Mouse (Mus musculus) heart, embryonic 13.5 days (tissue): ENCODE results near the gene Cblc. TPM values are rescaled to one million over a fixed set of nuclear protein-coding genes. Genes with fewer than 3 reads are reported as not detected.

Experiments used
- ATAC-seq: fragments of 200-750 bp; cut with Nextera tagmentation; 2 replicates; pipeline ENCODE4 v1.8.0; 2017; ENCODE audit warnings: moderate TSS enrichment; ENCODE audit not compliant: insufficient number of reproducible peaks, low FRiP score, low TSS enrichment; ENCODE audit errors: extremely low read depth
- H3K27ac ChIP-seq: fragments of 300-500 bp; sonication (generic); replicated peaks from 2 replicates; pipeline ENCODE4 v1.5.1; 2015; ENCODE audit warnings: moderate library complexity, mild to moderate bottlenecking, inconsistent platforms
- H3K27me3 ChIP-seq: fragments of 300-500 bp; sonication (generic); replicated peaks from 2 replicates; pipeline ENCODE4 v1.6.1; 2015; ENCODE audit warnings: mild to moderate bottlenecking, inconsistent platforms
- H3K36me3 ChIP-seq: fragments of 300-500 bp; sonication (generic); 2 replicates; pipeline ENCODE4 v1.6.1; 2015; ENCODE audit warnings: mild to moderate bottlenecking, inconsistent platforms
- H3K4me1 ChIP-seq: fragments of 300-500 bp; sonication (generic); 2 replicates; pipeline ENCODE4 v1.6.1; 2015; ENCODE audit warnings: inconsistent platforms
- H3K4me2 ChIP-seq: fragments of 300-500 bp; sonication (generic); 2 replicates; pipeline ENCODE4 v1.6.1; 2015; ENCODE audit warnings: inconsistent platforms, mild to moderate bottlenecking, moderate library complexity
- H3K4me3 ChIP-seq: fragments of 300-500 bp; sonication (generic); 2 replicates; pipeline ENCODE4 v1.5.1; 2015; ENCODE audit warnings: moderate library complexity, mild to moderate bottlenecking, inconsistent platforms
- H3K9ac ChIP-seq: fragments of 300-500 bp; sonication (generic); 2 replicates; pipeline ENCODE4 v1.6.1; 2015; ENCODE audit warnings: inconsistent platforms, mild to moderate bottlenecking, moderate library complexity
- H3K9me3 ChIP-seq: fragments of 300-500 bp; sonication (generic); 2 replicates; pipeline ENCODE4 v1.6.1; 2016; ENCODE audit warnings: inconsistent platforms
- WGBS: fragments of 180-500 bp; shearing (Covaris S2); methylation state at CpG from one replicate; pipeline ENCODE4 v1.1.7; 2015; ENCODE audit warnings: mixed read lengths; 5-methylcytosine and 5-hydroxymethylcytosine counted together
- polyA plus RNA-seq: library from polyadenylated mRNA; unstranded; fragments of >200 nt; fragmentation: Nextera tagmentation; extraction: Ambion mirVana; gene quantifications from 2 replicates; pipeline ENCODE4 v1.2.1, GENCODE M21; 2015

The Cblc gene
- polyA plus RNA-seq, 1 experiment from 2014 or later = 0.59 TPM

DNA sequence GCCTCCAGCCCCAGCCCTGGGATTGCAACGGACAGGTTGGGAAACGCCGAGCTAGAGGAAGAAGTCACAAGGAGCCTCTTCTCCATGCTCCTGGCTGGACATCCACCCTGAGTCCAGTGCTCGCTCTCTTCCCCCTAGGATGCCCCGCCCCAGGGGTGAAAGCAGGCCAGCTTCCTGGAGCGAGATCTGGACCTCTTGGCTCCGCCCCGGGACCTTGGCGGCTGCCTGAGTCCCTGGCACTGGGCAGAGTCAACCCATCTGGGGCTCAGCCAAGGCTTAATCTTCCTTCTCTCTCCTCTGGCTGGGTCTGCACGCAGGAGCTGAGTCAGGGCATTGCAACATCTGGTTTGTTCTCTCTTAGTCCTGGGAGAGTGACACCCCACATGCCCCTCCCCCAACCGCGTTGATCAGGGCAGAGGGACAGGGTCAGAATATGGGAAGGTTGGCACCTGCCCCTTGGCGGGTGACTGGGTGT, 34.1 kb upstream of the Cblc start:
- H3K36me3 ChIP-seq = no peaks in the 10 kb centered on the region
- no peak overlapping the region for H3K4me3 ChIP-seq
- WGBS = 26% methylated on average over 13 of the region's 13 CpGs
- H3K4me1 ChIP-seq = peaks cover 13% of the 10 kb centered on the region
- peak overlapping the region; percentile 59; the same call in 1 of the 2 replicates for H3K9ac ChIP-seq
- H3K9me3 ChIP-seq = 0 out of 2 replicates have a peak, but pooled peaks cover 2% of the 10 kb centered on the region
- ATAC-seq = peak; percentile 62; the same call in 1 of the 2 replicates
- no peak overlapping the region for H3K27ac ChIP-seq
- H3K27me3 ChIP-seq = peaks cover 18% of the 10 kb centered on the region; the same call in 1 of the 2 replicates
- peak overlapping the region; percentile 33 for H3K4me2 ChIP-seq

DNA sequence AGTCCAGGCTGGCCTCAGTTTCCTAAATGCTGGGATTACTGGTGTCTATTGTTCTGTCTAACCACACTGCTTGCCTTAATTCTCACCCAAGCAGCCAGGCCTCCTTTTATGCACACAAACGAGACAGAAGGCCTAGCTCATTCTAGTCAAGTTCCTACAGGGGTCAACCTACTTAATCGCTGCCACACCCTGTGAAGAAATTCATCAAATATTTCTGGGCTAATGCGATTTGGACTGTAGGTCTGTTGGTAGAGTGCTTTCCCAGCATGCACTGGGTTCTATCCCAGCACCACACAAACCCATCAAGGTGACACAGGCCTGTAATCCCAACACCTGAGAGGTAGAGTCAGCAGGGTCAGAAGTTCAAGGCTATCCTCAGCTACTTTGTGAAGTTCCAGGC, 33.1 kb upstream of the Cblc start:
- 71% methylated on average over 3 of the region's 3 CpGs for WGBS
- H3K4me2 ChIP-seq = no peak overlapping the region
- H3K4me1 ChIP-seq = peaks cover 14% of the 10 kb centered on the region
- H3K36me3 ChIP-seq = no peaks in the 10 kb centered on the region
- H3K4me3 ChIP-seq = no peak overlapping the region
- no peak overlapping the region for H3K9ac ChIP-seq
- no peak for ATAC-seq
- 0 out of 2 replicates have a peak, but pooled peaks cover 2% of the 10 kb centered on the region for H3K9me3 ChIP-seq
- no peak overlapping the region for H3K27ac ChIP-seq
- peaks cover 18% of the 10 kb centered on the region; the same call in 1 of the 2 replicates for H3K27me3 ChIP-seq

DNA sequence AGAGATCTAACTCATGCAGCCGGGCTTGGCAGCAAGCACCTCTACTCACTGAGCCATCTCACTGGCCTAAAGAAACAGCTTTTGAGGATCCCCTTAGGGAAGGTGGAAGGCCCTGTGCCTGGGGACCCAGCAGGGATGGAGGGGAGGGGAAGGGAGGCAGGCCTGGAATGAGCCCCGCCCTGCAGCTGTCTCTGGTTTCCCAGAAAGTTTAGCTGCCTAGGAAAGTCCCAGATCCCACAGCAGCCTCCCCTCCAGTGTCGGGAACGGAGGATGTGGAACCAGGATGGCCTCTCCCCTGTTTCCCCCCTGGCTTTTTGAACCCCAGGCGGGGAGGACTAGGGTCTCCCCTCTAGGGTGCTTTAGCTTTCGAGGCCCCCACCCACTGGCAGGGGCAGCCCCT, 30.1 kb upstream of the Cblc start:
- H3K9me3 ChIP-seq = 0 out of 2 replicates have a peak, but pooled peaks cover 2% of the 10 kb centered on the region
- H3K4me2 ChIP-seq = no peak overlapping the region
- H3K4me3 ChIP-seq = no peak overlapping the region
- no peak for ATAC-seq
- no peaks in the 10 kb centered on the region for H3K36me3 ChIP-seq
- no peak overlapping the region for H3K9ac ChIP-seq
- H3K27ac ChIP-seq = no peak overlapping the region
- H3K4me1 ChIP-seq = peaks cover 42% of the 10 kb centered on the region
- H3K27me3 ChIP-seq = peaks cover 28% of the 10 kb centered on the region
- WGBS = 41% methylated on average over 6 of the region's 6 CpGs

DNA sequence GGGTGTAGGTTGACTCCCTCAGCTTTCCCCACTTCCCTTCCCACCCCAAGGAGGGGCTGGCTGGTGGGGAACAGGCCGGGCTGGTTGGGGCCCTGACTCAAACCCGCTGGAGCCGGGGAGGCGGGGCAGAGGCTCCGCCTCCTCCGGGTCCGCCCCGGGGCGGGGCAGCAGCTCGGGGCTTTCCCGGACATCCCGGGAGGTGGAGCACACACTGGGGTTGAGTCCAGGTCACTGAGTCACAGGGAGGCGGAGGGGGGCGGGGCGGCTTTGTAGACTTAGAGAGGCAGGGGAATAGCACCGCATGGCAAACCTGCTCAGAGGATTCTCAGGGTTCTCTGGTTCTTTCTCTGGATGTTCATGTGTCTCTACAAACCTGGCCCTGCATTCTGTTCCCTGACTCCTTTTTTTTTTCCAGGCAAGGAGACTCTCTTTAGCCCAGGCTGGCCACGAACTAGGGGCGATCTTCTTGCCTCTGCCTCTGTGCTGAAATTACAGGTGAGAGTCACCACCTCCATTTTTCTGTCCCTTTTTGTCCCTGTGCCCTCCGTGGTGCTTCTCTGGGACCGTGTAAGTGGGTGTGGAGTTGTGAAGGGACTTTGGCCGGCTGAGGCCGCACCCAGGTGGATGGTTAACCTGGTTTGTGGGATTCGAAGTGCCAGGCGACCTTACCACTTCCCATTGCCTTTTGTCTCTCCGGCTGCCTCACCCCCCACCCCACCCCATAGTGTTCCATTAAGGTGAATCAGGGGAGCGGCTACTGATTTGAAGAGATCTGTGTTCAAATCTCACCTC, 27.8 kb upstream of the Cblc start:
- H3K36me3 ChIP-seq = no peaks in the 10 kb centered on the region
- H3K27me3 ChIP-seq = peaks cover 40% of the 10 kb centered on the region
- H3K27ac ChIP-seq = peak overlapping the region; percentile 76
- H3K9me3 ChIP-seq = 0 out of 2 replicates have a peak, but pooled peaks cover under 1% of the 10 kb centered on the region
- 23% methylated on average over 26 of the region's 26 CpGs for WGBS
- H3K9ac ChIP-seq = 0 out of 2 replicates have a peak overlapping the region, but pooled peaks have one; percentile 33
- 0 out of 2 replicates have a peak overlapping the region, but pooled peaks have one; percentile 0 for H3K4me3 ChIP-seq
- peak; percentile 37; the same call in 1 of the 2 replicates for ATAC-seq
- peak overlapping the region; percentile 83 for H3K4me2 ChIP-seq
- H3K4me1 ChIP-seq = peaks cover 29% of the 10 kb centered on the region

DNA sequence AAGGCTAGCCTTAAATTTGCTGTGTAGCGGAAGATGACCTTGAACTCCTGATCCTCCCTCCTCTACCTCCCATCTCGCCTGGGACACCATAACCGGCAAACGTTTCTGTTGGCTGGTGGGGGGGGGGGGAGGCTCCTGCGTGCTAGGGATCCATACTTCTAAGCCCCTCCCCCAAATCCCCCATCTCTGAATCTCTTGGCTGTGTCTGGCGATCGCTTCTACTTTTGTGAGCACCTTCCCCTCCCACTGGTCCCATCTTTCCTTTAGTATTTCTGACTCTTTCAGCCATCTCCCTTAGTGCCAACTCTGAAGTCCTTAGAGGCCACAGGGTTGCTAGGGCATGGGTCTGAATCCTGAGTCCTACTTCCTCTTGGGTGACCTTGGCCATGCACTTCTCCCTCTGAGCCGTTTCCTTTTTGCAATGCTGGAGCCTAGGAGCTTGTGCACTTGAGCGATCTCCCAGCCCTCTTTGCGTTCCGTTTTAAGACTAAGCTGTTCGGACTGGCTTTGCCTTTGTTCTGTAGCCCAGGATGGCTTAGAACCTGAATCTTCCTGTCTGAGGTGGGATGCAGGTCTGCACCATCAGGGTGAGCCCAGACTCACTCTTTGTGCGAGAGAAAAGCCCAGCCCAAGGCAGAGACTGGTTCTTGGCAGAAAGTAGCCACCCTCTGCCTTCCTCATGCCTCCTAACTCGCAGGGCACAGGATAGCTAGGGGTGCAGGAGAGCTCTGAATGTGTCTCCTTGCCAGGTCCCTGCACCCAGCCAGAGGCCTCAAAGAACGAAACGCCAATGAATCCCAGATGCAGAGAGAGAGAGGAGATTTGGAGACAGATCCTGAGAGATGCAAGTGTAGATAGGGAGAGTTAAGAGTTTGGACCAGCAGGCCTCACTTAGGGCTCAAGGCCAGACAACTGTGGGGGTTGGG, 26.9 kb upstream of the Cblc start:
- Histone ChIP-seq H3K4me2 (peak overlapping the region; percentile 83), H3K4me3 (0 out of 2 replicates have a peak overlapping the region, but pooled peaks have one; percentile 0), H3K4me1 (peaks cover 29% of the 10 kb centered on the region), H3K9ac (no peak overlapping the region), H3K27me3 (peaks cover 48% of the 10 kb centered on the region), H3K9me3 (no peaks in the 10 kb centered on the region), H3K27ac (peak overlapping the region; percentile 76), H3K36me3 (no peaks in the 10 kb centered on the region)
- ATAC-seq = no peak; the same call in 1 of the 2 replicates
- 20% methylated on average over 16 of the region's 16 CpGs for WGBS

DNA sequence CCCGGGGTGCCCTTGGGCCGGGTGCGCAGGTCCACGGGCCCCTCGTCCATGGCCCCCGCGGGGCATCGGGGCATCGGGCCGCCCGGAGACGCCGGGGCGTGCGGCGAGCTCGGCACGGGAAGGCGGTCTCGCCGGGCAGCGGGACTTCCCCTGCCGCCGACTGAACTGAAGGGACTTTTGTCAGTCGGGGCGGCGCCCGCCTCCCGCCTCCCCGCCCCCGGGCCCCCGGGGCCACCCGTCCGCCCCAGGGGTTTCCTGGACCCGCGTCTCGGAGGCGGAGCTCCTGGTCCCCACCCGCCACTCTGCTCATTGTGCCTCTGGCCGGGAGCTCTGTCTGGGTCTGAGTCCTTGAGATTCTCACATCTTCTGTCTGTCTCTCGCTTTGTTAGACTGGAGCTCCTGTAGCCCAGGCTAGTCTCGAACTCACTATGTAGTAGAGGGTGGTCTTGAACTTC, 26.0 kb upstream of the Cblc start, which contains the start of gene Bcl3:
Gene Bcl3 (minus strand): TSS at position 167 of the 455 bp plus-strand sequence.
- peak within 1 kb of the TSS; percentile 76 for H3K27ac ChIP-seq
- peak within 1 kb of the TSS; percentile 83 for H3K4me2 ChIP-seq
- 1% methylated on average over 30 of the region's 42 CpGs for WGBS
- peak within 1 kb of the TSS; percentile 86 for H3K9ac ChIP-seq
- no peaks in the 10 kb centered on the region for H3K36me3 ChIP-seq
- no peaks in the 10 kb centered on the region for H3K9me3 ChIP-seq
- H3K4me1 ChIP-seq = peaks cover 32% of the 10 kb centered on the region
- peaks cover 53% of the 10 kb centered on the region for H3K27me3 ChIP-seq
- ATAC-seq = no peak
- H3K4me3 ChIP-seq = peak within 1 kb of the TSS; percentile 60

DNA sequence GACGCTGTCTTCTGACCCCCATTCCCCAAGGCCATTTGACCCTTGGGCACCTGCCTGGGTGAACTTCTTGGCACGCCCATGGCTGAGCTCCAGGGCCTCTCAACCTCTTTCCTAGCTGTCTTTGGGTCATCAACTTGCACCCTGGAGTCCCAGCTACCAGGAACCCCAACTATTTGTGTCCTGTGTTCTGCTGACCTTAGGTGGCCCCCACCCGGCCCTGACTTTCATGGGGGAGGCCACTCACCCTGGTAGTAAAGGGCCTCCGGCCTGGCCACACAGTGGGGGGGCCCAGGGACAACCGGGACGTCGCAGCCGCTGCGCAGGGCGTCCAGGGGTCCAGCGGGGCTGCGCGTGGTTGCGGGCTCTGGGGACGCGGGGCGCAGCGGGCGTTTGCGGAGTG, 25.6 kb upstream of the Cblc start:
- ATAC-seq = no peak
- WGBS = 8% methylated on average over 20 of the region's 20 CpGs
- peaks cover 49% of the 10 kb centered on the region for H3K27me3 ChIP-seq
- no peaks in the 10 kb centered on the region for H3K36me3 ChIP-seq
- H3K4me3 ChIP-seq = peak overlapping the region; percentile 60
- H3K27ac ChIP-seq = no peak overlapping the region
- no peaks in the 10 kb centered on the region for H3K9me3 ChIP-seq
- H3K4me1 ChIP-seq = peaks cover 36% of the 10 kb centered on the region
- H3K4me2 ChIP-seq = peak overlapping the region; percentile 83
- H3K9ac ChIP-seq = peak overlapping the region; percentile 86

DNA sequence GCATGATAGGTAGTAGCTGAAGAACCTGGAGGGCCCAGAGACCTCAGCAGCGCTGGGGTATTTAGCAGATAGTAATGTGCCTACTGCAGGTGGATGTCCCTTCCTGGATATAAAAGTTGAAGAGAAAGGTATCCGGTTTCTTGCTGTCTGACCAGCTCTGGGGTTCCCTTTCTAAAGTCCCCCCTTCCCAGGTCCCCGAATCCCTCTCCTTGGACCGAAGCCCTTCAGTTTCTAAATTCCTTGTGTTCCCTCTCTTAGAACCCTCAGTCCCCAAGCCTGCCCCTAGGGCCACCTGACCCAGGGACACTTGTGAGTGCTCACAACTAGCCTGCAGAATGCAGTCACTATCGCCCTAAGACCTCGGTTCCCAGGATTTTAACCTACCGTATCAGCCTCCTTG, 25.0 kb upstream of the Cblc start:
- peaks cover 42% of the 10 kb centered on the region for H3K4me1 ChIP-seq
- H3K9ac ChIP-seq = no peak overlapping the region
- H3K4me3 ChIP-seq = peak overlapping the region; percentile 60
- H3K9me3 ChIP-seq = no peaks in the 10 kb centered on the region
- H3K27ac ChIP-seq = no peak overlapping the region
- WGBS = 59% methylated on average over 7 of the region's 7 CpGs
- H3K4me2 ChIP-seq = peak overlapping the region; percentile 83
- ATAC-seq = no peak
- H3K27me3 ChIP-seq = peaks cover 43% of the 10 kb centered on the region
- H3K36me3 ChIP-seq = no peaks in the 10 kb centered on the region

DNA sequence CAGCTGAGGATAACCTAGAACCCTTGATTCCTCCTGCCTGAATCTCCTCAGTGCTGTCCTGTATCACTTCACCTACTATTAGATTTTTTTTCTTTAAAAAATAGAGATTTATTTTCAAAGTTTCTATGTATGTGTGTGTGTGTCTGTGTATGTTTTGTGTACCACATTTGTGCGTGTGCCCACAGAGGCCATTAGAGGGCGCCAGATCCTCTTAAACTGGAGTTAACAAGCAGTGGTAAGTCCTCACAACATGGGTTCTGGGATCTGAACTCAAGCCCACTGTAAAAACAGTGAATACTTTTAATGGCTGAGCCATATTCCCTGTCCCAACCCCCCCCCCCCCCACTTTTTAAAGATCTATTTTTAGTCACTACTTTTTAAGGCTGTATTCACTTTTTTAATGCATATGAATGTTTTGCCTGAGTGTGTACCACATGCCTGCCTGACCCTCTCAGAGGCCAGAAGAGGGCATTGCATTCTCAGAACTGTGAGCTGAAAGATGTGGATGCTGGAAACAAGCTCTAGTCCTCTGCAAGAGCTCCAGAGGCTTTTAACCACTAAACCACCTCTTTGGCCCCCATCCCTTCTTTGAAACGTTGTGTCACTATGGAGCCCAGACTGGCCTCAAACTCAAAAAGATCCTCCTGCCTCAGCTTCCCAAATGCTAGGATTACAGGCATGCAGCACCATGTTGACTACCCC, 23.9 kb upstream of the Cblc start:
- Histone ChIP-seq H3K9ac (no peak overlapping the region), H3K9me3 (no peaks in the 10 kb centered on the region), H3K27me3 (peaks cover 43% of the 10 kb centered on the region), H3K4me2 (no peak overlapping the region), H3K36me3 (no peaks in the 10 kb centered on the region), H3K4me3 (no peak overlapping the region), H3K27ac (no peak overlapping the region), H3K4me1 (peaks cover 53% of the 10 kb centered on the region)
- ATAC-seq = no peak
- WGBS = 57% methylated on average over 3 of the region's 3 CpGs

DNA sequence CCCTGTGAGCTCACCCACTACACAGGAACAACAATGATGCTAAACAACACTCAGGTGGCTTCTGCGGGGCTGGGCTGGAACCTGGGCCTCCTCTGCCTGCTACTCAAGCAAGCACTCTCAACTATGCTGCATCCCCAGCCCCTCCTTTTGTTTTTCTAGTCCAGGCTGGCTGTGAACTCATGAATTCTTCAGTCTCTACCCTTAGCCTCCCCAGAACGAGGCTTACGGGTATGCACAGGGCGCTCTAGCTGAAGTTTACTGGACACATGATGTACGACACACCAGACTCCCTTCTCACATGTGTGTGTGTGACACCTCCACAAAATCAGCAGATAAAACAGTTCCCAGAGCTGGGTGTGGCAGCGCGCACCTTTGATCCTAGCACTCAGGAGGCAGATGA, 22.3 kb upstream of the Cblc start:
- ATAC-seq = no peak
- H3K4me2 ChIP-seq = no peak overlapping the region
- H3K9ac ChIP-seq = no peak overlapping the region
- peaks cover 43% of the 10 kb centered on the region for H3K4me1 ChIP-seq
- no peaks in the 10 kb centered on the region for H3K9me3 ChIP-seq
- H3K36me3 ChIP-seq = no peaks in the 10 kb centered on the region
- no peak overlapping the region for H3K27ac ChIP-seq
- H3K4me3 ChIP-seq = no peak overlapping the region
- 82% methylated on average over 7 of the region's 7 CpGs for WGBS
- H3K27me3 ChIP-seq = peaks cover 50% of the 10 kb centered on the region
